In the genomic region with DNA sequence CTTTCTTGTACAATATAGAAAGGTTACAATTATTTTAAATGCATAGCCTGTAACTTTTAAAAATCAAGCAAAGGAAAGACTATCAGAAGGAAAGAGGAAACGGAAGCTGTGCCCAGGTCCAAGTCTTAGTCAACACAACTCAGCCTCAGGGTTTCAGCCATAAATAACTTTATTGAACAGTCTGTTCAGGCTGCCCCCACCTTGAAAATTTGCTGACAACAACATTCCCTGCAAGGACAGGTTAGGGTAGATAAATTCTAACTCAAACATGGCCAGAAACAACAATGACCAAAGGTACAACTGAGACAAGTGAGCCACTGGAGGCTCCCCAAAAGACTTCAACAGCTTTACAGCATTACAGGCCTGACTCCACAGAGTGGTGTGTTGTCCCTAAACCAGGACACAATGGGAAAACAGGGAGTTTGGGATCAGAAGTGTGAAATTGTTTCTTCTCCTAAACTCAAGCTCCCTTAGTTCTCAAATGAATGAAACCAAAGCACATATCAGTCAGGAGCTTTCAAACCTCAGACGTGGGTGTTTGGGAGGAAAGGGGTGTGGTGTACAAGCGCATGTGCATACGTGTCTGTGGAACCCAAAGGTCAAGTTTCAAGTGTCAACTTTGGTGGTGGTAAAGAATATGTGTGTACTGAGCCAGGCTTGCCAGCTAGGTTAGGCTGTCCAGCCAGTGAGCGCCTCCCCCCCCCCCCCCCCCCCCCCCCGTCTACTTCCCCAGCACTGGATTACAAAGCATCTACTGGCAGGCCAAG, we compare ENCODE assay signal across 16 mouse cellular contexts. TPM values are rescaled to one million over a fixed set of nuclear protein-coding genes. Genes with fewer than 3 reads are reported as not detected.
A peak's percentile ranks its signal among the peaks of the same experiment; 100 is the strongest.
DNase-seq lines count a peak whose midpoint lies in the region; ATAC-seq and TF ChIP-seq lines count a peak whose summit lies in the region.
"Had no signal": no experiment of that assay in that cellular context is flagged by ENCODE, and none has a peak within 500 bp of the region (broad histone marks: within the 10 kb centered on the region; RNA-seq: fewer than 3 reads in every experiment).

No protein-coding gene starts in this region.

- no peaks in the 10 kb centered on the region for H3K9me3 ChIP-seq in liver, embryonic 15.5 days (replicated peaks)
- H3K9me3 ChIP-seq in midbrain, embryonic 10.5 days (replicated peaks), result no peaks in the 10 kb centered on the region
- no peaks in the 10 kb centered on the region for H3K9me3 ChIP-seq in forebrain, embryonic 15.5 days
- H3K9me3 ChIP-seq: embryonic facial prominence, embryonic 13.5 days; forebrain, embryonic 10.5 days; limb, embryonic 13.5 days; midbrain, embryonic 12.5 days had no signal

- H3K4me3 ChIP-seq in bone marrow macrophage, adult 2 months (ENCODE audit: insufficient read depth, low read length), result no peak overlapping the region
- H3K4me3 ChIP-seq in liver, embryonic 15.5 days (replicated peaks), result no peak overlapping the region
- no peak overlapping the region for H3K4me3 ChIP-seq in midbrain, embryonic 10.5 days
- no peak overlapping the region for H3K4me3 ChIP-seq in forebrain, embryonic 15.5 days
- H3K4me3 ChIP-seq: embryonic facial prominence, embryonic 13.5 days; forebrain, embryonic 10.5 days; limb, embryonic 13.5 days; midbrain, embryonic 12.5 days had no signal

- ATAC-seq in liver, embryonic 15.5 days (ENCODE audit: insufficient read depth), result no peak
- ATAC-seq in forebrain, embryonic 15.5 days (replicated peaks), result no peak
- ATAC-seq: inflammation-experienced regulatory T-cells, adult 6 months had no signal

- H3K9ac ChIP-seq in liver, embryonic 15.5 days, result no peak overlapping the region
- no peak overlapping the region for H3K9ac ChIP-seq in forebrain, embryonic 15.5 days (replicated peaks)
- H3K9ac ChIP-seq: embryonic facial prominence, embryonic 13.5 days; limb, embryonic 13.5 days; midbrain, embryonic 12.5 days had no signal

- WGBS in liver, embryonic 15.5 days (ENCODE audit: insufficient replicate concordance), result 18% methylated on average over 5 of the region's 6 CpGs
- WGBS in midbrain, embryonic 10.5 days, result 83% methylated on average over 5 of the region's 6 CpGs
- WGBS in forebrain, embryonic 15.5 days, result 72% methylated on average over 6 of the region's 6 CpGs

- H3K27me3 ChIP-seq in liver, embryonic 15.5 days, result no peaks in the 10 kb centered on the region
- no peaks in the 10 kb centered on the region for H3K27me3 ChIP-seq in midbrain, embryonic 10.5 days (ENCODE audit: low read depth, poor library complexity, severe bottlenecking)
- H3K27me3 ChIP-seq in forebrain, embryonic 15.5 days, result no peaks in the 10 kb centered on the region
- H3K27me3 ChIP-seq: embryonic facial prominence, embryonic 13.5 days; limb, embryonic 13.5 days; midbrain, embryonic 12.5 days had no signal

- H3K4me1 ChIP-seq in bone marrow macrophage, adult 2 months (ENCODE audit: control insufficient read depth, insufficient read depth, low read length), result peaks cover 60% of the 10 kb centered on the region
- peaks cover 84% of the 10 kb centered on the region for H3K4me1 ChIP-seq in liver, embryonic 15.5 days (replicated peaks)
- no peaks in the 10 kb centered on the region for H3K4me1 ChIP-seq in midbrain, embryonic 10.5 days
- no peaks in the 10 kb centered on the region for H3K4me1 ChIP-seq in forebrain, embryonic 15.5 days
- H3K4me1 ChIP-seq: forebrain, embryonic 10.5 days; midbrain, embryonic 12.5 days had no signal

- DNase-seq in lung, postnatal 36 days, result peak; percentile 52
- DNase-seq in lung, postnatal 25 days (ENCODE audit: low spot score), result no peak
- DNase-seq in adrenal gland, postnatal 25 days, result no peak
- no peak for DNase-seq in midbrain, embryonic 10.5 days (ENCODE audit: low spot score)
- DNase-seq: cerebellum, adult 11-12 months; kidney, postnatal 14 days; lung, postnatal 10 days; right cerebral cortex, postnatal 14 days had no signal

- H3K4me2 ChIP-seq in liver, embryonic 15.5 days, result no peak overlapping the region
- no peak overlapping the region for H3K4me2 ChIP-seq in forebrain, embryonic 15.5 days (replicated peaks)
- H3K4me2 ChIP-seq: embryonic facial prominence, embryonic 13.5 days; limb, embryonic 13.5 days; midbrain, embryonic 12.5 days had no signal

- H3K27ac ChIP-seq in bone marrow macrophage, adult 2 months (ENCODE audit: insufficient read depth, low read depth, low read length), result peak overlapping the region; percentile 38
- H3K27ac ChIP-seq in liver, embryonic 15.5 days (replicated peaks), result peak overlapping the region; percentile 58; the same call in 1 of the 2 replicates
- H3K27ac ChIP-seq in midbrain, embryonic 10.5 days (replicated peaks), result no peak overlapping the region
- no peak overlapping the region for H3K27ac ChIP-seq in forebrain, embryonic 15.5 days (replicated peaks)
- H3K27ac ChIP-seq: embryonic facial prominence, embryonic 13.5 days; forebrain, embryonic 10.5 days; limb, embryonic 13.5 days; midbrain, embryonic 12.5 days had no signal

- TF ChIP-seq POLR2A in bone marrow macrophage, adult 2 months (IDR thresholded peaks at IDR 0.05; ENCODE audit: borderline replicate concordance, low read depth, low read length), result no peak

- H3K36me3 ChIP-seq in liver, embryonic 15.5 days (replicated peaks), result no peaks in the 10 kb centered on the region
- no peaks in the 10 kb centered on the region for H3K36me3 ChIP-seq in midbrain, embryonic 10.5 days
- H3K36me3 ChIP-seq in forebrain, embryonic 15.5 days, result no peaks in the 10 kb centered on the region
- H3K36me3 ChIP-seq: embryonic facial prominence, embryonic 13.5 days; forebrain, embryonic 10.5 days; limb, embryonic 13.5 days; midbrain, embryonic 12.5 days had no signal

- no peak for TF ChIP-seq CTCF in bone marrow macrophage, adult 2 months (IDR thresholded peaks at IDR 0.05; ENCODE audit: low read depth, low read length)

RNA-seq across cellular contexts. Expression of a gene that starts 14.9 kb away (rescaled TPM):
- 108 and 127 TPM in 2 replicates for polyA plus RNA-seq in bone marrow macrophage, adult 2 months (2012; ENCODE audit: insufficient read depth, insufficient read length, missing spikeins)
- polyA plus RNA-seq in liver, embryonic 15.5 days (2015; fragmentation: Nextera tagmentation; extraction: Ambion mirVana), result 42.4 and 44.7 TPM in 2 replicates
- 140 and 142 TPM in 2 replicates for total RNA-seq in adrenal gland, postnatal 25 days (2021)
- polyA plus RNA-seq in midbrain, embryonic 10.5 days (2016; fragmentation: Nextera tagmentation; extraction: Ambion mirVana), result 42.3 and 48.6 TPM in 2 replicates
- 46.5 and 51.3 TPM in 2 replicates for polyA plus RNA-seq in forebrain, embryonic 15.5 days (2015; fragmentation: Nextera tagmentation; extraction: Ambion mirVana)

Comparison
In these comparisons a context has a peak if more than half of its experiments do, and no peak if none do; other contexts are left out.
1. H3K27ac ChIP-seq: peak in bone marrow macrophage, adult 2 months (single experiment) and liver, embryonic 15.5 days (single experiment); none in midbrain, embryonic 10.5 days (single experiment) and forebrain, embryonic 15.5 days (single experiment).